Mouse (Mus musculus) hematopoietic stem cell, adult 5-6 weeks (primary cell): Measurements from ENCODE around the gene Nt5m. TPM values are rescaled to one million over a fixed set of nuclear protein-coding genes. Genes with fewer than 3 reads are reported as not detected.

ENCODE experiments used
- ATAC-seq, 2 experiments: fragments of 125-278 bp in 1 of 2; replicated peaks in 1 of 2; 2 replicates each; pipeline ENCODE4 v1.8.0; 2016 to 2017; ENCODE audit warnings: inconsistent platforms in 2 of 2, mild to moderate bottlenecking in 2 of 2, moderate number of reproducible peaks in 2 of 2, low read depth in 1 of 2, moderate TSS enrichment in 1 of 2; ENCODE audit not compliant: low FRiP score in 2 of 2, poor library complexity in 2 of 2, severe bottlenecking in 2 of 2, insufficient read depth in 1 of 2, low TSS enrichment in 1 of 2
- total RNA-seq: library from RNA; stranded (forward); fragments of 172-1452, 232-1000 nt; gene quantifications from 2 replicates; pipeline ENCODE4 v1.2.3, GENCODE M21; 2017

Gene Nt5m
- total RNA-seq, 1 experiment from 2014 or later: 16.7 TPM

GRCm38 (mm10) chr11:59930031-59930430, 90.8 kb downstream of the Nt5m start:
- ATAC-seq: no peak

Other genes starting within 250 kb of the Nt5m start
- not detected in 2 replicates for gene Olfr223, start 246.2 kb upstream of the Nt5m start, total RNA-seq
- 128 and 142 TPM in 2 replicates for gene Mprip, start 178.1 kb upstream of the Nt5m start, total RNA-seq
- 3.7 and 4.4 TPM in 2 replicates for gene Pld6, start 51.8 kb upstream of the Nt5m start, total RNA-seq
- gene Flcn, start 29.4 kb upstream of the Nt5m start, total RNA-seq: 24.5 and 27.3 TPM in 2 replicates
- 172 and 186 TPM in 2 replicates for gene Cops3, start 391 bp downstream of the Nt5m start, total RNA-seq
- gene Med9, start 108.8 kb downstream of the Nt5m start, total RNA-seq: 19.6 and 20.4 TPM in 2 replicates
- 2.1 and 3.4 TPM in 2 replicates for gene Rasd1, start 125.5 kb downstream of the Nt5m start, total RNA-seq
- 2.7 and 16.3 TPM in 2 replicates for gene Pemt, start 207.0 kb downstream of the Nt5m start, total RNA-seq